Mouse (Mus musculus): ENCODE data around the gene Glrx2. TPM values are rescaled to one million over a fixed set of nuclear protein-coding genes. Genes with fewer than 3 reads are reported as not detected.

Gene Glrx2
- 66.3 TPM for polyA plus RNA-seq (2017; shearing (Covaris generic))

DNA sequence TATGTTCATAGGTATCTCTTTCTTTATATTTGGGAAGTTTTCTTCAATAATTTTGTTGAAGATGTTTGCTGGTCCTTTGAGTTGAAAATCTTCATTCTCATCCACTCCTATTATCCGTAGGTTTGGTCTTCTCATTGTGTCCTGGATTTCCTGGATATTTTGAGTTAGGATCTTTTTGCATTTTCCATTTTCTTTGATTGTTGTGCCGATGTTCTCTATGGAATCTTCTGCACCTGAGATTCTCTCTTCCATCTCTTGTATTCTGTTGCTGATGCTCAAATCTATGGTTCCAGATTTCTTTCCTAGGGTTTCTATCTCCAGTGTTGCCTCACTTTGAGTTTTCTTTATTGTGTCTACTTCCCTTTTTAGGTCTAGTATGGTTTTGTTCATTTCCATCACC is at the start of gene Glrx2:
Gene Glrx2 (plus strand): TSS at position 301 of the 400 bp plus-strand sequence.

DNA sequence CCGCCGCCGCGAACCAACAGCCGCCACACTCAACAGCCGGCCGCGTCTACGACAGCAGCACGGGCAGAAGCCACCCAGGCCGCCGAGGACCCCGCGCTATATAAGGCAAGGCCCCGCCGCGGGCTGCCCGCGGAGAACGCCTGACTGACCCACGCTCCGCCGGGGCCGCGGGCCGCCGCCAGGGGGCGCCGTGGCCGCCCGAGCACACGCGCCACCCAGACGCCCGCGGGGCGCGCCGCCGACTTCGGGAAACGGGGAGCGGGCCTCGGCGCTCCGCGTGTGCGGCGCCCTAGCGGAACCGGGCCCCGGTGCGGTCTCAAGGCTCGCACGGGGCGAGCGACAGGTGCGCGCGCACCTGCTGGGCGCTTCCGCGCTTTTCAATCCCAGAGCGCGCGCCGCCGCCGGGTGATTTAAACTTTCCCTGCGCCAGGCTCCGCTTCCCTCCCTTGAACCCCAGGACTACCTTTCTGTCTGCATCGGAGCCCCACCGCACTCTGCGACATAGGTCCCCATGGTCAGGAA is 13.3 kb upstream of the Glrx2 start, which contains the start of gene Cdc73:
Gene Cdc73 (minus strand): TSS at position 153 of the 522 bp plus-strand sequence.

DNA sequence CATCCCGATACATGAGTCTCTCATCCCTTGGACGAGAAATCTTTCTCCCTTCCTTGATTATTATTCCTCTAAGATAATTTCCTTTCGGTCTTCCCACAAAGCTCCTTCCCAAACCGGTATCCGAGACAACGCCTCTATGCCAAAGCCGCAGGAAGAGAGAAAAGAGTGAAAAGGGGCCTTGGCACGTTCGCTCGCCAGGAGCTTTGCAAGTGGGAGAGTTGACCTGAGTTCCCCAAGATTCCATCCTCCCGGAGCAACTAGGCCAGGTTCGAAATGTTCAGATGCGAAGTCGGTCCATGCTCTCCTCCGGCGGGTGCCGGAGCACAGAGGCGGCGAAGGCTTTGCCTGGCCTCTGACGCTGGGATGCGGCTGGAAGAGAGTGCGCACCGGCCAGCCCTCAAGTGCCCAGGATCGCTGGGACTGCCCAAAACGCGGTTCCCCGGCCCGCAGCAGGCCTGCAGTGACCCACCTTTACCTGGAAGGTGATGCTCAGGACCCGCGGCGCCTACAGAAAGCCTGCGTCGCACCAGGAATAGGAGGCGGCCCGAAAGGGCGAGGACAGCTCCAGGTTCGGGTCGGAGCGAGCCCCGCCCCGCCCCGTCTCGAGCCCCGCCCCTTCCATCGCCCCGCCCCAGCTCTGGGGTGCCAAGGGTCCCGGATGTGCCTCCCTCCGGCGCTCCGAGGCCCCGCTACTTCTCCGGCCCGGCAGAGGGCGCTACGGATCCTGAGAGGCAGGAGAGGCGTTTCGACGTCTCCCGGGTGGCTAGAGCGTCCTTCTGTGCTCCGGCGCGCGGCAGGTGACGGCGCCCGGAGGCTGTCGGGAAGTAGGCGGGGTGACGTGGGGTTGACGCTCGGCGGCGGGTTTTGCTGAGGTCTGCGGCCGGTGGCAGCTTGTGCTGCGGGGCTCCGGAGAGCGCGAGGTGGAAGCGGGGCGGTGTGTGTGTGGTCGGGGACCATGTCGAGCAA is 60.6 kb downstream of the Glrx2 start, which contains the start of the genes Trove2 and Uchl5:
Gene Trove2 (minus strand): TSS at position 623 of the 966 bp plus-strand sequence.
Gene Uchl5 (plus strand): TSS at position 827 of the 966 bp plus-strand sequence.

Other genes starting within 250 kb of the Glrx2 start
- gene B3galt2, start 75.7 kb upstream of the Glrx2 start, polyA plus RNA-seq (2017; shearing (Covaris generic)): 0.28 TPM
- gene Cdc73, start 13.4 kb upstream of the Glrx2 start, polyA plus RNA-seq (2017; shearing (Covaris generic)): 7.8 TPM
- gene Trove2, start 60.7 kb downstream of the Glrx2 start, polyA plus RNA-seq (2017; shearing (Covaris generic)): 5.6 TPM
- 68.4 TPM for gene Uchl5, start 60.9 kb downstream of the Glrx2 start, polyA plus RNA-seq (2017; shearing (Covaris generic))

Measured in activated CD4-positive, CD25-positive, alpha-beta regulatory T cell, adult 9 weeks (primary cell).